Mouse (Mus musculus) stomach, postnatal 0 days (tissue): ENCODE data around the gene Rhoj. TPM values are rescaled to one million over a fixed set of nuclear protein-coding genes. Genes with fewer than 3 reads are reported as not detected.

Experiments
- ATAC-seq: fragments of 200-750 bp; cut with Nextera tagmentation; 2 replicates; pipeline ENCODE4 v1.8.0; 2017; ENCODE audit not compliant: low FRiP score, low TSS enrichment
- DNase-seq: peaks from one replicate; pipeline ENCODE4 v3.0.0-alpha.2; 2016; ENCODE audit warnings: low spot score
- H3K27ac ChIP-seq: fragments of 300-500 bp; sonication (generic); replicated peaks from 2 replicates; pipeline ENCODE4 v1.5.1; 2014; ENCODE audit warnings: mild to moderate bottlenecking, control low read depth
- H3K27me3 ChIP-seq: fragments of 300-500 bp; sonication (generic); 2 replicates; pipeline ENCODE4 v1.6.1; 2014; ENCODE audit warnings: low read length; ENCODE audit not compliant: control insufficient read depth, insufficient read depth
- H3K36me3 ChIP-seq: fragments of 300-500 bp; sonication (generic); 2 replicates; pipeline ENCODE4 v1.6.1; 2014; ENCODE audit warnings: low read length, mixed read lengths; ENCODE audit not compliant: control insufficient read depth, insufficient read depth
- H3K4me1 ChIP-seq: fragments of 300-500 bp; sonication (generic); replicated peaks from 2 replicates; pipeline ENCODE4 v1.6.1; 2014; ENCODE audit warnings: antibody characterized with exemption; ENCODE audit not compliant: control insufficient read depth, insufficient read depth
- H3K4me2 ChIP-seq: fragments of 300-500 bp; sonication (generic); replicated peaks from 2 replicates; pipeline ENCODE4 v1.6.1; 2014; ENCODE audit warnings: low read depth, mild to moderate bottlenecking, control low read depth, moderate library complexity
- H3K4me3 ChIP-seq: fragments of 300-500 bp; sonication (generic); 2 replicates; pipeline ENCODE4 v1.5.1; 2014; ENCODE audit warnings: low read depth, low read length, control low read depth
- H3K9ac ChIP-seq: fragments of 300-500 bp; sonication (generic); 2 replicates; pipeline ENCODE4 v1.6.1; 2014; ENCODE audit warnings: mild to moderate bottlenecking, low read length, control low read depth, mixed read lengths
- H3K9me3 ChIP-seq: fragments of 300-500 bp; sonication (generic); 2 replicates; pipeline ENCODE4 v1.6.1; 2016; ENCODE audit warnings: low read length; ENCODE audit not compliant: control insufficient read depth
- CTCF ChIP-seq: IDR thresholded peaks from 2 replicates; pipeline ENCODE4 v1.5.1; 2016; ENCODE audit warnings: antibody characterized with exemption, low read depth, mild to moderate bottlenecking, moderate library complexity
- EP300 ChIP-seq: optimal IDR thresholded peaks from 2 replicates; pipeline ENCODE3; 2016; ENCODE audit warnings: antibody characterized with exemption
- WGBS: fragments of 180-500 bp; shearing (Covaris S2); extraction: QIAGEN DNeasy Blood & Tissue Kit; methylation state at CpG from one replicate; pipeline ENCODE4 v1.1.7; 2014; 5-methylcytosine and 5-hydroxymethylcytosine counted together
- polyA plus RNA-seq: library from polyadenylated mRNA; unstranded; fragments of >200 nt; fragmentation: Nextera tagmentation; extraction: Ambion mirVana; gene quantifications from 2 replicates; pipeline ENCODE4 v1.2.1, GENCODE M21; 2015

The Rhoj gene
- polyA plus RNA-seq, 1 experiment from 2014 or later = 43.0 TPM

DNA sequence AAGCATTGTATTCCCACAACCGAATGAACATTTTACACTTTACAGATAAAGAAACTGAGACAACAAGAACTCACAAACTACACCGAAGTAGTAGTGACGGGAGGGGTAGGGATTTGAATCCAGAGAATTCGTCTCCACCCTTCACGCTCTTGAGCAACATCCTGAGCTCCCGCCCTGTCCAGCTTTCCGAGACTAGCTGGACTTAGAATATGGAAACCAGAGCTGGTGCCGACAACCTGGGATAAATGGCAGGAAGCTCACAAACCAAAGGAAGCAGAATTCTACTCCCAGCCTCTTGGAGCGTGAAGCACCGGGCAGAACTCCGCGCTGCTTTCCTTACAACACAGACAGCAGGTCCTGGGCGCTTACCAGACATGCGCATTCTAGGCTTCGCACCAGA, 79.7 kb downstream of the Rhoj start:
- H3K36me3 ChIP-seq = no peaks in the 10 kb centered on the region
- WGBS = 83% methylated on average over 15 of the region's 15 CpGs
- DNase-seq (no peak), ATAC-seq (no peak)
- H3K4me3 ChIP-seq = no peak overlapping the region
- H3K4me1 ChIP-seq = no peaks in the 10 kb centered on the region
- H3K9ac ChIP-seq = no peak overlapping the region
- no peak overlapping the region for H3K4me2 ChIP-seq
- no peaks in the 10 kb centered on the region for H3K9me3 ChIP-seq
- no peak overlapping the region for H3K27ac ChIP-seq
- TF ChIP-seq EP300 = no peak
- no peak for TF ChIP-seq CTCF
- no peaks in the 10 kb centered on the region for H3K27me3 ChIP-seq

DNA sequence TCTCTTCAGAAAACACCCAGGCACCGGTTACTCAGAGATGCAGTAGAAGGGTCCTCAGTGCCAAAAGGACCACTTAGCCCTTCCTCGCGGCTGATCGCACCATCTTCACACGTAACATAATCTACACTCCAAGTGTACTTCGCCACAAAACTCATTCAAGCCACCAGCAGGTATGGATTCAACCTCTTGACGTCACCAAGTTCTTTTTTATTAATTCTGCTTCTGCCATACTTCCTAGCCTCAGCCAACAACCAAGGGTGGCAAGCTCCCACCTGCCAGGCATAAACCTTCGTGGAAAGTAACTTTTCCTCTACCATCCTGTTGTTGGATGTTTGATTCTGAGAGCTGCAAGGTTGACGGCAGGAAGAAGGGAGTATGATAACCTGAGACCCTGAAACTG, 80.4 kb downstream of the Rhoj start:
- WGBS = 89% methylated on average over 9 of the region's 9 CpGs
- Histone ChIP-seq H3K27me3 (no peaks in the 10 kb centered on the region), H3K4me3 (no peak overlapping the region), H3K4me1 (no peaks in the 10 kb centered on the region), H3K9me3 (no peaks in the 10 kb centered on the region), H3K27ac (no peak overlapping the region), H3K9ac (no peak overlapping the region), H3K36me3 (no peaks in the 10 kb centered on the region), H3K4me2 (no peak overlapping the region)
- no peak for DNase-seq
- TF ChIP-seq EP300 (no peak), CTCF (no peak)
- ATAC-seq = no peak

DNA sequence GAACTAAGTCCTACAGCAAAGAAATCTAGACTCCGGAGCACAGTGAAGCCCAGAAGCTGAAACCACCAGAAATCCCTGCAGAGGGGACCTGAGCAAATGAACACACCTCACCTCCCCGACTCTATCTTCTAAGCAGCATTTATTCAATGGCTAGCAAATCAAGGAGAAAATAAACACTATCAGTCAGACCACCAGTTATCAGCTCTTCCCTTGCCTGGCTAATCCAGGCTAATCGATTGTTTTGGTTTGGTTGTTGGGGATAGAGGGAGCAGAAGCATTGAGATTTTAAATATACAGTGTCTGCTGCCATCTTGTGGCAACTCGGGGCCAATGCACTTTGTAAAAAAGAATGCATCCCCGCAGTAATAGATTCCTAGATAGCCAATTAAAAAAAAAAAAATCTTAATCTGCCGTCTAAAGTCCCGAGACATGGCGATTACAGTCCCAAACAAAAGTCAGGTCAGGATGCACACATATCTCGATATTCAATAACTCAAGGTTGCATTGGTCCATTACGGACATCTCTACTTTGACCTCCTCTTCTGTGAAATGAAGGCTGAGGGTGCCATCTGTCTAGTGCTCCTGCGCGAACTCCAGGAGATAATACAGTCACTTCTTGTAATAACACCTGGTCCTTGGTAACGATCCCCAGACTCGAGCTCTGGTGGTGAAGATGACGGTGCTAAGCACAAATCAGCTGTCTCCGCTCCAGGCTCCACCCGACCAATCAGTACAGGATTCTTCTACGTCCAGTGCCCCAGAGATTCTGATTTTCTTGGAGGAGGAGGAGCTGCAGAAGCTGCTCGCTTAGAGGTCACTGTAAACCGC, 81.4 kb downstream of the Rhoj start:
- H3K4me3 ChIP-seq = no peak overlapping the region
- H3K9me3 ChIP-seq = no peaks in the 10 kb centered on the region
- no peak for TF ChIP-seq EP300
- peak; percentile 86 for TF ChIP-seq CTCF
- H3K27me3 ChIP-seq = no peaks in the 10 kb centered on the region
- H3K27ac ChIP-seq = no peak overlapping the region
- H3K9ac ChIP-seq = no peak overlapping the region
- no peak overlapping the region for H3K4me2 ChIP-seq
- no peaks in the 10 kb centered on the region for H3K4me1 ChIP-seq
- ATAC-seq (no peak), DNase-seq (no peak)
- WGBS = 41% methylated on average over 20 of the region's 20 CpGs
- no peaks in the 10 kb centered on the region for H3K36me3 ChIP-seq

DNA sequence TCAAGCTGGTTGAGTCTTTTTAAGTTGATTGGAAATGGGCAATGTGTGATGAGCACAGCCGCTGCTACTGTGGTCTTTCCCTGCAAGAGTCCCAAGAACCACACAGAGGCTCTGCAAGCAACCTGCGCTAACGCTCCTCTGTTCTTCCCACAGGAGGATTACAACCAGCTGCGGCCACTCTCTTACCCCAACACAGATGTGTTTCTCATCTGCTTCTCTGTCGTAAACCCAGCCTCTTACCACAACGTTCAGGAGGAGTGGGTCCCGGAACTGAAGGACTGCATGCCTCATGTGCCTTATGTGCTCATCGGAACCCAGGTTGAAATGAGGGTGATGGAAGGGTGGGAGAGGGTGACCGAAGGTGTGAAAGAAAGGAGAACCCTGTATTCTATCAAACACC, 83.4 kb downstream of the Rhoj start:
- Histone ChIP-seq H3K4me3 (no peak overlapping the region), H3K27ac (no peak overlapping the region), H3K4me2 (no peak overlapping the region), H3K4me1 (no peaks in the 10 kb centered on the region), H3K9me3 (no peaks in the 10 kb centered on the region), H3K36me3 (no peaks in the 10 kb centered on the region), H3K27me3 (no peaks in the 10 kb centered on the region), H3K9ac (no peak overlapping the region)
- DNase-seq (no peak), ATAC-seq (no peak)
- 78% methylated on average over 9 of the region's 9 CpGs for WGBS
- TF ChIP-seq EP300 (no peak), CTCF (no peak)

DNA sequence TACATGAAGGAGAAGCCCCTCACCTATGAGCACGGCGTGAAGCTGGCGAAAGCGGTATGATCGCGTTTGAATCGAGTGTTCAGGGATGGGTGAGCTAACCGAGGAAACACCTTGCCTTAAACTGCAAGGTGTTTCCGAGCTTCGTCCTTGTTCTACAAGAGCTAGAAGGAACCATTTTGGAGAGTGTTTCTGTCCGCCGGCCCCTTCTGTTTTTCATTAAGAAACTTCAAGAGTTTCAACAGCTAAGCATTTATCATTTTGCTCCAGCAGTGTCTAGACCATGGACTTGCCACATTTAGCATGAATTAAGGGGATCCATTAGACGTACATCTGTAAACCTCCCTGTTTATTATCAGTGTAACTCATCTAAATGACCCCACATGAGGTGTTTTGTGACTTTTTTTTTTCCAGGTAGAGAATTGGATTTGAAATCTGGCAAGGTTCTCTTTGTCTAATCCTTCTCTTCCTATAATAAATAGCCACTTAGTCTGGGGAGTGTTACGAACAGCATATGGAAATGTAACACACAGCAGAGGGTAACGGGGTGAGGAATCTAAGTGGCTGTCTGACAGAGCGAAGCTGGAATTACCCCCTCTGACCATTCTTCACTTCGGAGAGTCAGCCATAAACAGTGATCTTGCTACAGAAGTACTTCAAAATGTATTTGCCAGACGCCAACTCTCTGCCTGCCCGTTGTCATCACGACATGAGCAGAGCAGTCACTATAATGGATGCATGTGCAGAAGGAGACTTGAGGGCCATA, 86.1 kb downstream of the Rhoj start:
- no peak overlapping the region for H3K4me2 ChIP-seq
- H3K9me3 ChIP-seq = no peaks in the 10 kb centered on the region
- H3K9ac ChIP-seq = no peak overlapping the region
- H3K27me3 ChIP-seq = no peaks in the 10 kb centered on the region
- no peaks in the 10 kb centered on the region for H3K4me1 ChIP-seq
- WGBS = 68% methylated on average over 20 of the region's 20 CpGs
- TF ChIP-seq EP300 (no peak), CTCF (no peak)
- DNase-seq = no peak
- no peak overlapping the region for H3K4me3 ChIP-seq
- no peak overlapping the region for H3K27ac ChIP-seq
- no peaks in the 10 kb centered on the region for H3K36me3 ChIP-seq
- ATAC-seq = no peak

DNA sequence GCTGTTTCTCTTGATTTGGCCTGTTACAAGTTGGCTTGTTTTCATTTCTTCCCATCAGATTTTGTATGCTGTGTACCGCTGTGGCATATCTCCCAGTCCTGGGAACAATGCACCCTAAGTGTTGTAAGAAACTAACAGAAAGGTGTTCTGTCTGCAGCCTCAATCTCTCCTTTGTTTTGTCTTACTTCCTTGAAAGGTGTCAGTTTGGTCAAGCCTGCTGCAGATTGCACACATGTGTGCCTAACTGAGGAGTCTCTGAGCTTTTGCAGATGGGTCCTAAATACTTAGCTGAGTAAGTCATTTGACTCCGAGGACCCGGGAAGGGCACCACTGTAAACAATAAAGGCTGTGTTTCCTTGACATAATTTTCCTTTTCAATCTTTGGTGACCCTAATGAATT, 88.5 kb downstream of the Rhoj start:
- Histone ChIP-seq H3K9me3 (no peaks in the 10 kb centered on the region), H3K4me3 (no peak overlapping the region), H3K4me2 (no peak overlapping the region), H3K4me1 (no peaks in the 10 kb centered on the region), H3K27ac (no peak overlapping the region), H3K9ac (no peak overlapping the region), H3K36me3 (0 out of 2 replicates have a peak, but pooled peaks cover 2% of the 10 kb centered on the region), H3K27me3 (no peaks in the 10 kb centered on the region)
- 39% methylated on average over 3 of the region's 3 CpGs for WGBS
- ATAC-seq (no peak), DNase-seq (no peak)
- TF ChIP-seq CTCF (no peak), EP300 (no peak)
